Mouse (Mus musculus): ENCODE data around the gene Spag9.

DNA sequence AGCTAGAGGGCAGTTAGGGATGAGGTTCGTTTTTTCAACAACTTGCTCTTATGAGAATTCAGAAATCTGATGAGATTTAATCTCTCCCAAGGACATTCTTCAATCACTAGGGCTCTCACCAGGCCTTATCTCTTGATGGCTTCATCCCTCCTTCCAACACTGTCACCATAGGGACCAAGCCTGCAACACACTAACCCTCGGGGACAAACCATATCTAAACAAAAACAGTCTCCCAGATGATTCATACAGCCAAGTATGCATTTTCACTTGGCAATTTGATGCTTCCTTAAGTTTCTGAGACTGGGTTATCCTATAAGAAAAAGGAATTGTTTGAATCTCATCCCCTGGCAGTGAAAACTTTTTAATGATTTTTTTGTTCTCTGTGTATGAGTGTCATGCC, 37.1 kb downstream of the Spag9 start:
- TF ChIP-seq POLR2A (IDR thresholded peaks at IDR 0.05; ENCODE audit: insufficient read depth, low read depth, low read length): no peak
- no peak for TF ChIP-seq CTCF (IDR thresholded peaks at IDR 0.05; ENCODE audit: insufficient read depth, low read depth, low read length)
